Mouse (Mus musculus): Measurements from ENCODE around the gene Chaf1a. TPM values are rescaled to one million over a fixed set of nuclear protein-coding genes. Genes with fewer than 3 reads are reported as not detected.

The Chaf1a gene
- total RNA-seq (2021) (1 to 10 TPM in 1 of 2 experiments, under 1 TPM in 1; 0.99 to 1.3 TPM), polyA plus RNA-seq (2012; rRNA removed) (0.45 and 0.67 TPM in 2 replicates)
- long read RNA-seq, full-length matches to known transcripts = 1 of 1 reads
- long read RNA-seq, partial matches to known transcripts = 0 of 1 reads
- long read RNA-seq, other reads (novel, unspliced or antisense) = 0 of 1 reads

DNA sequence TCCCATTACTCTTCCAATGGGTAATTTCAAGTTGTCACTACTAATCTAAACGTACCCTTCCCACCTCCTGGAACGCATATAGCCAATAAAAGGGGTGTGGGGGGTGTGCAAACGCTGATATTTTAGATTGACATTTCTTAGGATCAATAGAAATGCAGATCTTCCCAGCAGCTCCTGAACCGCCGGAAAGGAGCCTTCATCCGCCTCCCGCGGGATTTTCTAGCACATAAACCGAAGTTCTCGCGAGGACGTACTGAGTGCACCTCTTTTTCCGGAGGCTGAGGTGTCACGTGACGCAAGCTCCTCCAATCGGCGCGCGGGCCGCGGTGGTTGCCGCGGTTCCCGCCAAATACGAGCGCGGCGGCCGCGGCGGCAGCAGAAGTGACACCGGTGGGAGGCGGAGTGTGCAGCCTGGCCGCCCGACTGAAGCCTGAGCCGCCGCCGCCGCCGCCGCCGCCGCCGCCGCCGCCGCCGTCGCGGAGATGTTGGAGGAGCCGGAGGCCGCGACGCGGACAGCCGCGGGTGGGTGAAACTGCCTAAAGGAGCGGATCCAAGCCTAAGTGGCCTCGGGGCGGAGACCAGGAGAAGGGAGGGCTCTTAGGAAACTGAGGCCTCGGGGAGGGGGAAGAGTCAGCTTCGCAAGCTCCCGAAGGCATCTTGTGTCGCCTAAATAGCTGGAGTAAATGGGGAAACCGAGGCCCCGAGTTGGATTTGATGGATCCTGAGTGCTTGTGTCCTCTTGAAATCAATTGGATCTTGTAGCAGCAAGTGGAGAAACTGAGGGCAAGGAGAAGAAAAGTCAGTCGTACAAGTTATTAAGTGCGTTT is at the start of gene Chaf1a:
TSS of gene Chaf1a (plus strand) at position 410 of the 827 bp plus-strand sequence.
- intact Hi-C loops (cut with DNase I) = no loop called here
- TF ChIP-seq POLR2A (IDR thresholded peaks at IDR 0.05; ENCODE audit: insufficient read depth, low read depth, low read length) (peak; percentile 75), CTCF (IDR thresholded peaks at IDR 0.05) (0 out of 2 replicates have a peak, but pooled peaks have one; percentile 7), EP300 (IDR thresholded peaks at IDR 0.05; ENCODE audit: insufficient read depth, low read depth, low read length) (no peak)
- Histone ChIP-seq H3K4me1 (ENCODE audit: control insufficient read depth, insufficient read depth, low read length) (no peaks in the 10 kb centered on the region; the same call in 1 of the 2 replicates), H3K27me3 (ENCODE audit: control insufficient read depth, insufficient read depth, low read length) (no peaks in the 10 kb centered on the region), H3K36me3 (ENCODE audit: control insufficient read depth, insufficient read depth, low read length) (no peaks in the 10 kb centered on the region), H3K9ac (ENCODE audit: low read depth, low read length) (peak within 1 kb of the TSS; percentile 88), H3K27ac (peak within 1 kb of the TSS; percentile 69), H3K4me3 (peak within 1 kb of the TSS; percentile 72), H3K79me2 (replicated peaks; ENCODE audit: control insufficient read depth, insufficient read depth, low read length) (peaks cover 3% of the 10 kb centered on the region)
- DNase-seq = peak; percentile 94 to 98
- under 1% methylated on average over 68 of the region's 68 CpGs for WGBS

DNA sequence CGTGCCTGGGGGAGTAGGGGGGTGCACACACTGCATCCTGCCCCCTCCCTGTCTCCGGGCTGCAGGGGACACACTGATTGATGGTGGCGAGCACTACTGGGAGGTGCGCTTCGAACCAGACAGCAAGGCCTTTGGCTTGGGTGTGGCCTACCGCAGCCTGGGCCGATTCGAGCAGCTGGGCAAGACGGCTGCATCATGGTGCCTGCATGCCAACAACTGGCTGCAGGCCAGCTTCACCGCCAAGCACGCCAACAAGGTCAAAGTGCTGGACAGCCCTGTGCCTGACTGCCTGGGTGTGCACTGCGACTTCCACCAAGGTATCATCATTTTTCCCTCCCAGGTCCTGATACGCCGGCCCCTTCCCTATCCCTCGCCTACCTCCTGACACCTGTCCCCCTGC is 44.2 kb upstream of the Chaf1a start:
- H3K27me3 ChIP-seq (ENCODE audit: control insufficient read depth, insufficient read depth, low read length) = no peaks in the 10 kb centered on the region
- TF ChIP-seq CTCF (IDR thresholded peaks at IDR 0.05) = no peak
- H3K36me3 ChIP-seq (ENCODE audit: control insufficient read depth, insufficient read depth, low read length) = no peaks in the 10 kb centered on the region
- H3K9ac ChIP-seq (ENCODE audit: low read depth, low read length) = no peak overlapping the region
- no peak overlapping the region for H3K27ac ChIP-seq
- H3K4me3 ChIP-seq = no peak overlapping the region
- DNase-seq = peak in 1 of 2 experiments; percentile 52
- no peaks in the 10 kb centered on the region for H3K79me2 ChIP-seq (replicated peaks; ENCODE audit: control insufficient read depth, insufficient read depth, low read length)
- 74% methylated on average over 15 of the region's 15 CpGs for whole genome bisulfite sequencing
- no peaks in the 10 kb centered on the region for H3K4me1 ChIP-seq (ENCODE audit: control insufficient read depth, insufficient read depth, low read length)
- intact Hi-C loops (cut with DNase I) = no loop called here

GRCm38 (mm10) chr17:55999794-56000499 is 40.3 kb upstream of the Chaf1a start:
- H3K4me3 ChIP-seq = no peak overlapping the region
- no peak for DNase-seq
- H3K4me1 ChIP-seq (ENCODE audit: control insufficient read depth, insufficient read depth, low read length) = no peaks in the 10 kb centered on the region; the same call in 1 of the 2 replicates
- no peaks in the 10 kb centered on the region for H3K36me3 ChIP-seq (ENCODE audit: control insufficient read depth, insufficient read depth, low read length)
- WGBS = 39% methylated on average over 30 of the region's 30 CpGs
- H3K79me2 ChIP-seq (replicated peaks; ENCODE audit: control insufficient read depth, insufficient read depth, low read length) = no peaks in the 10 kb centered on the region
- TF ChIP-seq EP300 (IDR thresholded peaks at IDR 0.05; ENCODE audit: insufficient read depth, low read depth, low read length) (no peak), POLR2A (IDR thresholded peaks at IDR 0.05; ENCODE audit: insufficient read depth, low read depth, low read length) (no peak), CTCF (IDR thresholded peaks at IDR 0.05) (no peak)
- H3K27me3 ChIP-seq (ENCODE audit: control insufficient read depth, insufficient read depth, low read length) = no peaks in the 10 kb centered on the region
- no peak overlapping the region for H3K9ac ChIP-seq (ENCODE audit: low read depth, low read length)
- H3K27ac ChIP-seq = no peak overlapping the region
- intact Hi-C loops (cut with DNase I) = no loop called here

DNA sequence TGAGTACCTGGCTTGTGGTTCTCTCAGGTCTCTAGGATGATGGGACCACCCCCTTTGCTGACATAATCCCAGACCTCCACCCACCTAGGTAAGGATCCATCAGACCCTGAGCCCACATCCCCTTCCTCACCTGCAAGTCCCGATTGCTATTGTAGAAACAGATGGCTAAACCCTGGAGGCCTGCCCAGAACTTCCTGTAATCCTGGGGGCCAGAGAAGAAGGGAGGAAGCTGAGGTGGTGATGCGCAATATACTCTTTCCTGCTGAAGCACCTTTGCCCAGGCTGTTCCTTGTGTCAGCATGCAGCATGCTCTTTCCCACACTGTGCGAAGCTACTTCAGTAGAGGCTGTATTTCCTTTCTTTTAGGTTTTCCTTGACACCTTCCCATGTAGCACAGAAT is 37.2 kb upstream of the Chaf1a start:
- H3K9ac ChIP-seq (ENCODE audit: low read depth, low read length) = no peak overlapping the region
- no peak overlapping the region for H3K4me3 ChIP-seq
- DNase-seq = no peak
- H3K27ac ChIP-seq = no peak overlapping the region
- intact Hi-C loops (cut with DNase I) = no loop called here
- H3K4me1 ChIP-seq (ENCODE audit: control insufficient read depth, insufficient read depth, low read length) = peaks cover 2% of the 10 kb centered on the region; the same call in 1 of the 2 replicates
- H3K36me3 ChIP-seq (ENCODE audit: control insufficient read depth, insufficient read depth, low read length) = no peaks in the 10 kb centered on the region
- H3K27me3 ChIP-seq (ENCODE audit: control insufficient read depth, insufficient read depth, low read length) = no peaks in the 10 kb centered on the region
- TF ChIP-seq CTCF (IDR thresholded peaks at IDR 0.05) = no peak
- TF ChIP-seq EP300 (IDR thresholded peaks at IDR 0.05; ENCODE audit: insufficient read depth, low read depth, low read length) = no peak
- TF ChIP-seq POLR2A (IDR thresholded peaks at IDR 0.05; ENCODE audit: insufficient read depth, low read depth, low read length) = no peak
- H3K79me2 ChIP-seq (replicated peaks; ENCODE audit: control insufficient read depth, insufficient read depth, low read length) = no peaks in the 10 kb centered on the region
- WGBS = 49% methylated on average over 3 of the region's 3 CpGs

GRCm38 (mm10) chr17:56005415-56006061 is 34.7 kb upstream of the Chaf1a start, which contains the start of the genes Stap2 and Mpnd:
TSS of gene Stap2 (minus strand) at chr17:56005584.
TSS of gene Mpnd (plus strand) at chr17:56005711.
- H3K79me2 ChIP-seq (replicated peaks; ENCODE audit: control insufficient read depth, insufficient read depth, low read length) = no peaks in the 10 kb centered on the region
- peak within 1 kb of the TSS; percentile 86 for H3K27ac ChIP-seq
- H3K4me3 ChIP-seq = peak within 1 kb of the TSS; percentile 51
- H3K27me3 ChIP-seq (ENCODE audit: control insufficient read depth, insufficient read depth, low read length) = no peaks in the 10 kb centered on the region
- no peaks in the 10 kb centered on the region for H3K36me3 ChIP-seq (ENCODE audit: control insufficient read depth, insufficient read depth, low read length)
- H3K4me1 ChIP-seq (ENCODE audit: control insufficient read depth, insufficient read depth, low read length) = peaks cover 4% of the 10 kb centered on the region
- intact Hi-C loops (cut with DNase I) = no loop called here
- H3K9ac ChIP-seq (ENCODE audit: low read depth, low read length) = peak within 1 kb of the TSS; percentile 33
- DNase-seq = peak; percentile 69 to 78
- peak; percentile 57; the same call in 1 of the 2 replicates for TF ChIP-seq POLR2A (IDR thresholded peaks at IDR 0.05; ENCODE audit: insufficient read depth, low read depth, low read length)
- peak; percentile 61; the same call in 1 of the 2 replicates for TF ChIP-seq EP300 (IDR thresholded peaks at IDR 0.05; ENCODE audit: insufficient read depth, low read depth, low read length)
- no peak for TF ChIP-seq CTCF (IDR thresholded peaks at IDR 0.05)
- WGBS = 13% methylated on average over 13 of the region's 13 CpGs
